Mouse (Mus musculus) lung, embryonic 14.5 days (tissue): ENCODE measurements around the gene Ankzf1. TPM values are rescaled to one million over a fixed set of nuclear protein-coding genes. Genes with fewer than 3 reads are reported as not detected.
A peak's percentile ranks its signal among the peaks of the same experiment; 100 is the strongest.

Experiments
- ATAC-seq: fragments of 200-750 bp; cut with Nextera tagmentation; 2 replicates; pipeline ENCODE4 v1.8.0; 2017; ENCODE audit warnings: mild to moderate bottlenecking, moderate TSS enrichment, moderate library complexity; ENCODE audit not compliant: insufficient read depth
- DNase-seq: peaks from one replicate; pipeline ENCODE4 v3.0.0-alpha.2; 2015
- H3K27ac ChIP-seq: fragments of 300-500 bp; sonication (generic); 2 replicates; pipeline ENCODE4 v1.5.1; 2014; ENCODE audit warnings: low read depth, mild to moderate bottlenecking, moderate library complexity
- H3K27me3 ChIP-seq: fragments of 300-500 bp; sonication (generic); 2 replicates; pipeline ENCODE4 v1.6.1; 2014; ENCODE audit warnings: low read length, control low read depth; ENCODE audit not compliant: insufficient read depth
- H3K36me3 ChIP-seq: fragments of 300-500 bp; sonication (generic); 2 replicates; pipeline ENCODE4 v1.6.1; 2014; ENCODE audit warnings: control low read depth; ENCODE audit not compliant: insufficient read depth
- H3K4me1 ChIP-seq: fragments of 300-500 bp; sonication (generic); 2 replicates; pipeline ENCODE4 v1.6.1; 2014; ENCODE audit warnings: antibody characterized with exemption, control low read depth; ENCODE audit not compliant: insufficient read depth
- H3K4me2 ChIP-seq: fragments of 300-500 bp; sonication (generic); 2 replicates; pipeline ENCODE4 v1.6.1; 2014; ENCODE audit warnings: mild to moderate bottlenecking
- H3K4me3 ChIP-seq: fragments of 300-500 bp; sonication (generic); 2 replicates; pipeline ENCODE4 v1.5.1; 2014; ENCODE audit warnings: low read depth, low read length
- H3K9ac ChIP-seq: fragments of 300-500 bp; sonication (generic); 2 replicates; pipeline ENCODE4 v1.6.1; 2014
- H3K9me3 ChIP-seq: fragments of 300-500 bp; sonication (generic); 2 replicates; pipeline ENCODE4 v1.6.1; 2016; ENCODE audit warnings: low read depth, low read length, control low read depth
- CTCF ChIP-seq: IDR thresholded peaks from 2 replicates; pipeline ENCODE4 v1.5.1; 2016; ENCODE audit warnings: antibody characterized with exemption, low read depth
- WGBS: fragments of 180-500 bp; shearing (Covaris S2); extraction: QIAGEN DNeasy Blood & Tissue Kit; methylation state at CpG from one replicate; pipeline ENCODE4 v1.1.7; 2014; 5-methylcytosine and 5-hydroxymethylcytosine counted together
- polyA plus RNA-seq: library from polyadenylated mRNA; unstranded; fragments of >200 nt; fragmentation: Nextera tagmentation; extraction: Ambion mirVana; gene quantifications from 2 replicates; pipeline ENCODE4 v1.2.1, GENCODE M21; 2014

The Ankzf1 gene
- polyA plus RNA-seq = 13.3 and 16.5 TPM in 2 replicates

- ATAC-seq (peak; percentile 99), DNase-seq (peak; percentile 98)
- H3K4me1 ChIP-seq = peaks cover 16% of the 10 kb centered on the region
- H3K36me3 ChIP-seq = peaks cover 27% of the 10 kb centered on the region
- H3K27me3 ChIP-seq = no peaks in the 10 kb centered on the region
- no peaks in the 10 kb centered on the region for H3K9me3 ChIP-seq
- H3K4me2 ChIP-seq = peak within 1 kb of the TSS; percentile 92
- WGBS = under 1% methylated on average over 55 of the region's 56 CpGs
- H3K9ac ChIP-seq = peak within 1 kb of the TSS; percentile 85
- peak within 1 kb of the TSS; percentile 67 for H3K4me3 ChIP-seq
- H3K27ac ChIP-seq = peak within 1 kb of the TSS; percentile 96
- no peak for TF ChIP-seq CTCF
These were observed at the start of gene Ankzf1, which contains the start of gene Atg9a for GRCm38 (mm10) chr1:75191622-75192402. Gene Ankzf1, plus strand, starts transcription at chr1:75192151. Gene Atg9a, minus strand, starts transcription at chr1:75192196.

- Histone ChIP-seq H3K9me3 (no peaks in the 10 kb centered on the region), H3K4me3 (peak within 1 kb of the TSS; percentile 83), H3K4me1 (no peaks in the 10 kb centered on the region), H3K9ac (peak within 1 kb of the TSS; percentile 85), H3K27ac (peak within 1 kb of the TSS; percentile 96), H3K36me3 (peaks cover 61% of the 10 kb centered on the region), H3K4me2 (peak within 1 kb of the TSS; percentile 93), H3K27me3 (no peaks in the 10 kb centered on the region)
- peak; percentile 65 for TF ChIP-seq CTCF
- under 1% methylated on average over 91 of the region's 91 CpGs for WGBS
- DNase-seq (peak; percentile 98), ATAC-seq (peak; percentile 86)
These were observed 49.4 kb upstream of the Ankzf1 start, which contains the start of the genes Cnppd1 and Retreg2 for GRCm38 (mm10) chr1:75142301-75143261. Gene Cnppd1, minus strand, starts transcription at chr1:75142711. Gene Retreg2, plus strand, starts transcription at chr1:75142778.

- Histone ChIP-seq H3K4me1 (no peaks in the 10 kb centered on the region), H3K27me3 (no peaks in the 10 kb centered on the region), H3K9ac (no peak overlapping the region), H3K9me3 (no peaks in the 10 kb centered on the region), H3K4me3 (no peak overlapping the region), H3K27ac (no peak overlapping the region), H3K4me2 (no peak overlapping the region), H3K36me3 (peaks cover 51% of the 10 kb centered on the region)
- DNase-seq = no peak
- no peak for ATAC-seq
- TF ChIP-seq CTCF = no peak
- WGBS = 81% methylated on average over 3 of the region's 3 CpGs
These were observed 46.4 kb upstream of the Ankzf1 start for GRCm38 (mm10) chr1:75145589-75145988.

- H3K36me3 ChIP-seq = peaks cover 51% of the 10 kb centered on the region
- TF ChIP-seq CTCF = no peak
- H3K4me1 ChIP-seq = no peaks in the 10 kb centered on the region
- ATAC-seq (no peak), DNase-seq (no peak)
- H3K4me3 ChIP-seq = no peak overlapping the region
- 70% methylated on average over 7 of the region's 7 CpGs for WGBS
- no peaks in the 10 kb centered on the region for H3K9me3 ChIP-seq
- no peaks in the 10 kb centered on the region for H3K27me3 ChIP-seq
- H3K27ac ChIP-seq = no peak overlapping the region
- H3K4me2 ChIP-seq = no peak overlapping the region
- H3K9ac ChIP-seq = no peak overlapping the region
These were observed 44.4 kb upstream of the Ankzf1 start for GRCm38 (mm10) chr1:75147411-75148135.

GRCm38 (mm10) chr1:75148727-75149126, 43.2 kb upstream of the Ankzf1 start:
- no peak overlapping the region for H3K4me2 ChIP-seq
- 81% methylated on average over 4 of the region's 4 CpGs for WGBS
- DNase-seq (no peak), ATAC-seq (no peak)
- no peaks in the 10 kb centered on the region for H3K27me3 ChIP-seq
- H3K4me3 ChIP-seq = no peak overlapping the region
- no peak for TF ChIP-seq CTCF
- no peaks in the 10 kb centered on the region for H3K4me1 ChIP-seq
- H3K27ac ChIP-seq = no peak overlapping the region
- H3K36me3 ChIP-seq = peaks cover 51% of the 10 kb centered on the region
- no peaks in the 10 kb centered on the region for H3K9me3 ChIP-seq
- H3K9ac ChIP-seq = no peak overlapping the region

GRCm38 (mm10) chr1:75155837-75156236, 36.1 kb upstream of the Ankzf1 start:
- Histone ChIP-seq H3K36me3 (no peaks in the 10 kb centered on the region), H3K27me3 (no peaks in the 10 kb centered on the region), H3K9ac (no peak overlapping the region), H3K9me3 (no peaks in the 10 kb centered on the region), H3K4me3 (no peak overlapping the region), H3K4me1 (no peaks in the 10 kb centered on the region), H3K4me2 (no peak overlapping the region), H3K27ac (no peak overlapping the region)
- no peak for ATAC-seq
- TF ChIP-seq CTCF = no peak
- 32% methylated on average over 3 of the region's 3 CpGs for WGBS
- no peak for DNase-seq
